Mouse (Mus musculus) lung, postnatal 0 days (tissue): ENCODE results near the gene Cables2.

Experiments
- CTCF ChIP-seq: IDR thresholded peaks from 2 replicates; pipeline ENCODE4 v1.5.1; 2016; ENCODE audit warnings: antibody characterized with exemption, mild to moderate bottlenecking
- EP300 ChIP-seq: IDR thresholded peaks from 2 replicates; pipeline ENCODE4 v1.6.1; 2016; ENCODE audit warnings: antibody characterized with exemption, mild to moderate bottlenecking, control low read depth

- TF ChIP-seq CTCF, result no peak
- no peak for TF ChIP-seq EP300
These were observed 46.9 kb upstream of the Cables2 start for GRCm38 (mm10) chr2:180320216-180320615.
